In the genomic region with DNA sequence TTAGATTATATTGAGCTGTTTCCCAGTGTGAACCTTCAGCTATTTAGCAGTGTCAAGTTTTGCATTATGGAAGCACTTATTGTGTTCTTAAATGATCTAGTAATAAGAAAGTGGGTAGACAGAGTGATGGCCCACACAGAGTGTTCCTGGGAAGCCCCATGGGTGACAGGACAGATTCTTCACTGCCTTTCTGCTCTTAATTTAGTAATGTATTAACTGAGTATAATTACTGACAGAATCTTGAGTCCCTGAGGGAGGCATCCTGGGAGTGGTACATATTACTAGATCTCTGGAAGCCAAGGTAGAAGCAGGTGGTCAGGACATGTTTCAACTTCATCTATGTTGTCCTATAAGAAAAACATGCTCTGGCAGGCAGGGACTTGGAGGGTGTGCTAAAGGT, we compare ENCODE assay signal across 19 mouse cellular contexts. TPM values are rescaled to one million over a fixed set of nuclear protein-coding genes. Genes with fewer than 3 reads are reported as not detected.
"Had no signal": no experiment of that assay in that cellular context is flagged by ENCODE, and none has a peak within 500 bp of the region (broad histone marks: within the 10 kb centered on the region; RNA-seq: fewer than 3 reads in every experiment).

No protein-coding gene starts in this region.

- H3K4me1 ChIP-seq: limb, embryonic 13.5 days; lung, embryonic 15.5 days; midbrain, embryonic 15.5 days; neural tube, embryonic 12.5 days had no signal

- H3K9ac ChIP-seq: limb, embryonic 13.5 days; liver, embryonic 15.5 days; lung, embryonic 15.5 days; midbrain, embryonic 15.5 days; neural tube, embryonic 12.5 days had no signal

- H3K4me2 ChIP-seq: limb, embryonic 13.5 days; liver, embryonic 11.5 days; liver, embryonic 15.5 days; lung, embryonic 15.5 days; midbrain, embryonic 11.5 days; midbrain, embryonic 15.5 days; neural tube, embryonic 12.5 days had no signal

- H3K36me3 ChIP-seq: limb, embryonic 13.5 days; liver, embryonic 15.5 days; lung, embryonic 15.5 days; midbrain, embryonic 15.5 days; neural tube, embryonic 12.5 days had no signal

- H3K27me3 ChIP-seq: limb, embryonic 13.5 days; liver, embryonic 15.5 days; lung, embryonic 15.5 days; megakaryocyte, embryonic 14.5 days; midbrain, embryonic 15.5 days; neural tube, embryonic 12.5 days had no signal

- H3K27ac ChIP-seq: left cerebral cortex, adult 2 months; limb, embryonic 13.5 days; liver, embryonic 15.5 days; lung, embryonic 15.5 days; macrophage; midbrain, embryonic 15.5 days; neural tube, embryonic 12.5 days; stomach, postnatal 0 days had no signal

- H3K4me3 ChIP-seq: left cerebral cortex, adult 2 months; limb, embryonic 13.5 days; liver, embryonic 15.5 days; lung, embryonic 15.5 days; megakaryocyte, embryonic 14.5 days; midbrain, embryonic 15.5 days; neural tube, embryonic 12.5 days had no signal

- H3K9me3 ChIP-seq: limb, embryonic 13.5 days; liver, embryonic 15.5 days; lung, embryonic 15.5 days; megakaryocyte, embryonic 14.5 days; midbrain, embryonic 15.5 days; neural tube, embryonic 12.5 days had no signal

- ATAC-seq: midbrain, embryonic 15.5 days had no signal

- DNase-seq: lung, postnatal 14 days; thymus, adult 18-20 months; thymus, postnatal 14 days had no signal

RNA-seq across cellular contexts. Expression of a gene that starts 30.6 kb away (rescaled TPM):
- total RNA-seq: layer of hippocampus, postnatal 25 days; left cerebral cortex, adult 2 months; left cerebral cortex, postnatal 14 days; monocyte, adult 5-6 weeks; neutrophil, adult 5-6 weeks had no signal
- polyA plus RNA-seq: intestine, embryonic 16.5 days; limb, embryonic 13.5 days; liver, embryonic 11.5 days; liver, embryonic 15.5 days; lung, embryonic 15.5 days; macrophage; midbrain, embryonic 11.5 days; midbrain, embryonic 15.5 days; neural tube, embryonic 12.5 days; stomach, postnatal 0 days had no signal
